Mouse (Mus musculus) embryonic facial prominence, embryonic 14.5 days (tissue): ENCODE data around the gene Cfap97d1. TPM values are rescaled to one million over a fixed set of nuclear protein-coding genes. Genes with fewer than 3 reads are reported as not detected.

ENCODE experiments used
- ATAC-seq: fragments of 200-750 bp; cut with Nextera tagmentation; 2 replicates; pipeline ENCODE4 v1.8.0; 2017; ENCODE audit warnings: low read depth, moderate number of reproducible peaks, moderate TSS enrichment
- DNase-seq: peaks from one replicate; pipeline ENCODE4 v3.0.0-alpha.2; 2015; ENCODE audit warnings: low spot score
- H3K27ac ChIP-seq: fragments of 300-500 bp; sonication (generic); replicated peaks from 2 replicates; pipeline ENCODE4 v1.5.1; 2014; ENCODE audit warnings: low read depth, mild to moderate bottlenecking, low read length, moderate library complexity
- H3K27me3 ChIP-seq: fragments of 300-500 bp; sonication (generic); replicated peaks from 2 replicates; pipeline ENCODE4 v1.6.1; 2014; ENCODE audit warnings: low read length; ENCODE audit not compliant: control insufficient read depth, insufficient read depth
- H3K36me3 ChIP-seq: fragments of 300-500 bp; sonication (generic); 2 replicates; pipeline ENCODE4 v1.6.1; 2014; ENCODE audit warnings: low read length, mixed read lengths; ENCODE audit not compliant: control insufficient read depth, insufficient read depth
- H3K4me1 ChIP-seq: fragments of 300-500 bp; sonication (generic); 2 replicates; pipeline ENCODE4 v1.6.1; 2014; ENCODE audit warnings: antibody characterized with exemption, low read length; ENCODE audit not compliant: control insufficient read depth, insufficient read depth
- H3K4me2 ChIP-seq: fragments of 300-500 bp; sonication (generic); 2 replicates; pipeline ENCODE4 v1.6.1; 2014; ENCODE audit warnings: low read depth, mild to moderate bottlenecking, low read length, moderate library complexity, mixed read lengths
- H3K4me3 ChIP-seq: fragments of 300-500 bp; sonication (generic); 2 replicates; pipeline ENCODE4 v1.5.1; 2014; ENCODE audit warnings: low read depth, mild to moderate bottlenecking, low read length
- H3K9ac ChIP-seq: fragments of 300-500 bp; sonication (generic); 2 replicates; pipeline ENCODE4 v1.6.1; 2014; ENCODE audit warnings: low read depth, mild to moderate bottlenecking, low read length, moderate library complexity, mixed read lengths
- H3K9me3 ChIP-seq: fragments of 300-500 bp; sonication (generic); 2 replicates; pipeline ENCODE4 v1.6.1; 2016; ENCODE audit warnings: low read length; ENCODE audit not compliant: control insufficient read depth
- WGBS: fragments of 180-500 bp; shearing (Covaris S2); extraction: QIAGEN DNeasy Blood & Tissue Kit; methylation state at CpG from one replicate; pipeline ENCODE4 v1.1.7; 2014; 5-methylcytosine and 5-hydroxymethylcytosine counted together
- polyA plus RNA-seq: library from polyadenylated mRNA; unstranded; fragments of >200 nt; fragmentation: Nextera tagmentation; extraction: Ambion mirVana; gene quantifications from 2 replicates; pipeline ENCODE4 v1.2.1, GENCODE M21; 2014

The Cfap97d1 gene
- polyA plus RNA-seq, 1 experiment from 2014 or later = not detected

- ATAC-seq = no peak
- no peak overlapping the region for H3K27ac ChIP-seq
- WGBS = 58% methylated on average over 5 of the region's 5 CpGs
Observed at GRCm38 (mm10) chr11:102021196-102021595, 37.1 kb downstream of the Cfap97d1 start.

GRCm38 (mm10) chr11:102023406-102023805 is 39.3 kb downstream of the Cfap97d1 start:
- H3K27me3 ChIP-seq = no peaks in the 10 kb centered on the region
- ATAC-seq (no peak), DNase-seq (no peak)
- H3K4me1 ChIP-seq = 0 out of 2 replicates have a peak, but pooled peaks cover 4% of the 10 kb centered on the region
- 79% methylated on average over 12 of the region's 13 CpGs for WGBS
- H3K4me3 ChIP-seq = no peak overlapping the region
- H3K9ac ChIP-seq = no peak overlapping the region
- no peak overlapping the region for H3K4me2 ChIP-seq
- H3K27ac ChIP-seq = no peak overlapping the region
- no peaks in the 10 kb centered on the region for H3K36me3 ChIP-seq
- H3K9me3 ChIP-seq = no peaks in the 10 kb centered on the region

More at GRCm38 (mm10) chr11:102021196-102021595, 37.1 kb downstream of the Cfap97d1 start:
- H3K9ac ChIP-seq = no peak overlapping the region
- H3K4me1 ChIP-seq = no peaks in the 10 kb centered on the region
- H3K4me3 ChIP-seq = no peak overlapping the region
- DNase-seq = no peak
- no peaks in the 10 kb centered on the region for H3K27me3 ChIP-seq
- no peaks in the 10 kb centered on the region for H3K9me3 ChIP-seq
- H3K36me3 ChIP-seq = no peaks in the 10 kb centered on the region
- no peak overlapping the region for H3K4me2 ChIP-seq

GRCm38 (mm10) chr11:102024084-102024758 is 40.1 kb downstream of the Cfap97d1 start:
- no peak for DNase-seq

GRCm38 (mm10) chr11:102024875-102025274 is 40.8 kb downstream of the Cfap97d1 start:
- no peaks in the 10 kb centered on the region for H3K36me3 ChIP-seq
- WGBS = 85% methylated on average over 4 of the region's 4 CpGs

More at GRCm38 (mm10) chr11:102024084-102024758, 40.1 kb downstream of the Cfap97d1 start:
- no peak overlapping the region for H3K9ac ChIP-seq
- no peak overlapping the region for H3K4me3 ChIP-seq
- no peaks in the 10 kb centered on the region for H3K27me3 ChIP-seq
- H3K36me3 ChIP-seq = no peaks in the 10 kb centered on the region
- 0 out of 2 replicates have a peak, but pooled peaks cover 4% of the 10 kb centered on the region for H3K4me1 ChIP-seq
- no peaks in the 10 kb centered on the region for H3K9me3 ChIP-seq
- no peak overlapping the region for H3K4me2 ChIP-seq
- no peak for ATAC-seq
- no peak overlapping the region for H3K27ac ChIP-seq
- WGBS = 78% methylated on average over 6 of the region's 6 CpGs

GRCm38 (mm10) chr11:102025354-102025753 is 41.3 kb downstream of the Cfap97d1 start:
- ATAC-seq (no peak), DNase-seq (no peak)
- H3K9me3 ChIP-seq = no peaks in the 10 kb centered on the region
- 40% methylated on average over 5 of the region's 7 CpGs for WGBS
- H3K36me3 ChIP-seq = no peaks in the 10 kb centered on the region
- H3K4me1 ChIP-seq = 0 out of 2 replicates have a peak, but pooled peaks cover 4% of the 10 kb centered on the region
- no peak overlapping the region for H3K4me3 ChIP-seq
- no peak overlapping the region for H3K9ac ChIP-seq
- H3K27ac ChIP-seq = no peak overlapping the region
- H3K27me3 ChIP-seq = no peaks in the 10 kb centered on the region
- H3K4me2 ChIP-seq = peak overlapping the region; percentile 93; the same call in 1 of the 2 replicates

More at GRCm38 (mm10) chr11:102024875-102025274, 40.8 kb downstream of the Cfap97d1 start:
- H3K27me3 ChIP-seq = no peaks in the 10 kb centered on the region
- no peak for DNase-seq
- no peak overlapping the region for H3K27ac ChIP-seq
- ATAC-seq = no peak
- no peaks in the 10 kb centered on the region for H3K9me3 ChIP-seq
- no peak overlapping the region for H3K4me3 ChIP-seq
- no peak overlapping the region for H3K4me2 ChIP-seq
- 0 out of 2 replicates have a peak, but pooled peaks cover 4% of the 10 kb centered on the region for H3K4me1 ChIP-seq
- H3K9ac ChIP-seq = no peak overlapping the region

GRCm38 (mm10) chr11:102025991-102026660 is 42.0 kb downstream of the Cfap97d1 start:
- DNase-seq (peak; percentile 19), ATAC-seq (0 out of 2 replicates have a peak, but pooled peaks have one; percentile 0)
- no peaks in the 10 kb centered on the region for H3K36me3 ChIP-seq
- H3K4me1 ChIP-seq = 0 out of 2 replicates have a peak, but pooled peaks cover 4% of the 10 kb centered on the region
- peak overlapping the region; percentile 93 for H3K4me2 ChIP-seq
- no peak overlapping the region; the same call in 1 of the 2 replicates for H3K27ac ChIP-seq
- peak overlapping the region; percentile 68 for H3K4me3 ChIP-seq
- WGBS = 5% methylated on average over 15 of the region's 23 CpGs
- peak overlapping the region; percentile 67 for H3K9ac ChIP-seq
- H3K27me3 ChIP-seq = no peaks in the 10 kb centered on the region
- no peaks in the 10 kb centered on the region for H3K9me3 ChIP-seq

GRCm38 (mm10) chr11:102026694-102027360 is 42.7 kb downstream of the Cfap97d1 start:
- ATAC-seq = peak; percentile 90
- peak overlapping the region; percentile 68 for H3K4me3 ChIP-seq
- DNase-seq = peak; percentile 89
- H3K27ac ChIP-seq = peak overlapping the region; percentile 58; the same call in 1 of the 2 replicates
- 1% methylated on average over 25 of the region's 73 CpGs for WGBS
- no peaks in the 10 kb centered on the region for H3K36me3 ChIP-seq
- 0 out of 2 replicates have a peak, but pooled peaks cover 4% of the 10 kb centered on the region for H3K4me1 ChIP-seq
- peak overlapping the region; percentile 67 for H3K9ac ChIP-seq
- peak overlapping the region; percentile 93 for H3K4me2 ChIP-seq
- H3K9me3 ChIP-seq = no peaks in the 10 kb centered on the region
- H3K27me3 ChIP-seq = no peaks in the 10 kb centered on the region

- no peak for ATAC-seq
- Histone ChIP-seq H3K4me1 (0 out of 2 replicates have a peak, but pooled peaks cover 4% of the 10 kb centered on the region), H3K27me3 (no peaks in the 10 kb centered on the region), H3K9me3 (no peaks in the 10 kb centered on the region), H3K27ac (peak overlapping the region; percentile 58; the same call in 1 of the 2 replicates), H3K36me3 (no peaks in the 10 kb centered on the region), H3K9ac (no peak overlapping the region; the same call in 1 of the 2 replicates), H3K4me3 (peak overlapping the region; percentile 68), H3K4me2 (peak overlapping the region; percentile 93)
- peak; percentile 18 for DNase-seq
- WGBS = 9% methylated on average over 12 of the region's 12 CpGs
Observed at GRCm38 (mm10) chr11:102027361-102028017, 43.4 kb downstream of the Cfap97d1 start.
